ENCODE assay signal across 9 mouse cellular contexts in the genomic region with DNA sequence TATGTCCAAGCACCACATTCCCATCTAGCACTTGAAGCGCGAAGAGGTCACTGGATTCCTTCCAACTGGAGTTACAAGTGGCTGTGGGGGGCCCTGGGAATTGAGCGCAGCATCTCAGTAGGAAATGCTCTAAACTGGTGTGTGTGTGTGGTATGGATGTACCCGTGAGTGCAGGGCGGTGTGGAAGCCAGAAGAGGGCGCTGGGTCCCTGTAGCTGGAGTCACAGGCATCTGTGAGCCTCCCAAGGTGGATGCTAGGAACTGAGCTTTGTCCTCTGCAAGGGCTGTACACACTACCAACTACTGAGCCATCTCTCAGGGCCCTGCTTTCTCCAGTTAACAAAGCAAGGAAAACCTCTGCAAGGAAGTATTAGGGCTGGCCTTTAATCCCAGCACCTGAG. TPM values are rescaled to one million over a fixed set of nuclear protein-coding genes. Genes with fewer than 3 reads are reported as not detected.
DNase-seq lines count a peak whose midpoint lies in the region; ATAC-seq and TF ChIP-seq lines count a peak whose summit lies in the region.
"Had no signal": no experiment of that assay in that cellular context is flagged by ENCODE, and none has a peak within 500 bp of the region (broad histone marks: within the 10 kb centered on the region; RNA-seq: fewer than 3 reads in every experiment).

No protein-coding gene starts in this region.

- ATAC-seq in hindbrain, postnatal 0 days, result no peak
- no peak for ATAC-seq in hindbrain, embryonic 12.5 days (ENCODE audit: low FRiP score)
- ATAC-seq in frontal cortex, adult (ENCODE audit: low TSS enrichment), result no peak

- no peak overlapping the region for H3K9ac ChIP-seq in hindbrain, postnatal 0 days (replicated peaks; ENCODE audit: low read length)
- H3K9ac ChIP-seq in hindbrain, embryonic 12.5 days, result no peak overlapping the region
- H3K9ac ChIP-seq: lung, embryonic 15.5 days had no signal

- no peaks in the 10 kb centered on the region for H3K9me3 ChIP-seq in hindbrain, postnatal 0 days (ENCODE audit: low read length)
- no peaks in the 10 kb centered on the region for H3K9me3 ChIP-seq in hindbrain, embryonic 12.5 days (replicated peaks)
- H3K9me3 ChIP-seq in E14TG2a.4 (ENCODE audit: low read length), result no peaks in the 10 kb centered on the region
- H3K9me3 ChIP-seq: lung, embryonic 15.5 days had no signal

- H3K27me3 ChIP-seq in hindbrain, postnatal 0 days (ENCODE audit: insufficient read depth, low read length), result no peaks in the 10 kb centered on the region
- no peaks in the 10 kb centered on the region for H3K27me3 ChIP-seq in hindbrain, embryonic 12.5 days
- no peaks in the 10 kb centered on the region for H3K27me3 ChIP-seq in E14TG2a.4 (ENCODE audit: insufficient read depth, low read length)
- H3K27me3 ChIP-seq in small intestine, adult 2 months (ENCODE audit: control insufficient read depth, insufficient read depth, low read length), result no peaks in the 10 kb centered on the region
- H3K27me3 ChIP-seq: lung, embryonic 15.5 days had no signal

- TF ChIP-seq POLR2A in small intestine, adult 2 months (IDR thresholded peaks at IDR 0.05; ENCODE audit: low read depth, low read length), result no peak

- 81% methylated on average over 6 of the region's 6 CpGs for WGBS in hindbrain, postnatal 0 days
- WGBS in hindbrain, embryonic 12.5 days, result 92% methylated on average over 6 of the region's 6 CpGs
- WGBS in small intestine, adult 2 months, result 84% methylated on average over 6 of the region's 6 CpGs

- H3K4me1 ChIP-seq in hindbrain, postnatal 0 days (ENCODE audit: insufficient read depth, low read length), result peaks cover 4% of the 10 kb centered on the region; the same call in 1 of the 2 replicates
- H3K4me1 ChIP-seq in hindbrain, embryonic 12.5 days, result peaks cover 18% of the 10 kb centered on the region
- H3K4me1 ChIP-seq in E14TG2a.4 (replicated peaks; ENCODE audit: low read depth, low read length), result peaks cover 71% of the 10 kb centered on the region
- H3K4me1 ChIP-seq in small intestine, adult 2 months (ENCODE audit: control insufficient read depth, insufficient read depth, insufficient read length, low read length), result peaks cover 5% of the 10 kb centered on the region

- no peak overlapping the region for H3K4me2 ChIP-seq in hindbrain, postnatal 0 days (ENCODE audit: low read depth, low read length)
- no peak overlapping the region for H3K4me2 ChIP-seq in hindbrain, embryonic 12.5 days (replicated peaks)
- H3K4me2 ChIP-seq: lung, embryonic 15.5 days had no signal

- peak; percentile 9 for DNase-seq in hindbrain, postnatal 0 days (ENCODE audit: low spot score)
- peak; percentile 55 for DNase-seq in c-Kit-positive CD71-positive TER-119-negative erythroid progenitor cells, embryonic 14.5 days (ENCODE audit: low read depth)
- DNase-seq in adipocyte (ENCODE audit: low spot score), result no peak
- DNase-seq in heart, adult 8-10 months (ENCODE audit: low spot score), result no peak

- H3K4me3 ChIP-seq in hindbrain, postnatal 0 days (ENCODE audit: low read length), result no peak overlapping the region
- no peak overlapping the region for H3K4me3 ChIP-seq in hindbrain, embryonic 12.5 days
- H3K4me3 ChIP-seq in E14TG2a.4 (replicated peaks; ENCODE audit: low read length), result no peak overlapping the region; the same call in 1 of the 2 replicates
- no peak overlapping the region for H3K4me3 ChIP-seq in small intestine, adult 2 months (ENCODE audit: low read depth, low read length)
- H3K4me3 ChIP-seq: lung, embryonic 15.5 days had no signal

- TF ChIP-seq CTCF in hindbrain, postnatal 0 days (IDR thresholded peaks at IDR 0.05; ENCODE audit: low read depth), result peak; percentile 55
- peak; percentile 72 for TF ChIP-seq CTCF in E14TG2a.4 (conservative IDR thresholded peaks at IDR 0.05; ENCODE audit: low read length)
- TF ChIP-seq CTCF in small intestine, adult 2 months (IDR thresholded peaks at IDR 0.05; ENCODE audit: extremely low read depth, insufficient read length, insufficient replicate concordance, low read depth, low read length), result peak; percentile 52; the same call in 1 of the 2 replicates

- H3K27ac ChIP-seq in hindbrain, postnatal 0 days, result no peak overlapping the region
- no peak overlapping the region for H3K27ac ChIP-seq in hindbrain, embryonic 12.5 days
- no peak overlapping the region for H3K27ac ChIP-seq in small intestine, adult 2 months (ENCODE audit: insufficient read depth, low read depth, low read length)
- H3K27ac ChIP-seq: lung, embryonic 15.5 days had no signal

- no peaks in the 10 kb centered on the region for H3K36me3 ChIP-seq in hindbrain, postnatal 0 days (ENCODE audit: insufficient read depth, low read length)
- H3K36me3 ChIP-seq in hindbrain, embryonic 12.5 days, result peaks cover 25% of the 10 kb centered on the region; the same call in 1 of the 2 replicates
- peaks cover 57% of the 10 kb centered on the region for H3K36me3 ChIP-seq in E14TG2a.4 (ENCODE audit: insufficient read depth, low read length)
- H3K36me3 ChIP-seq in small intestine, adult 2 months (ENCODE audit: control insufficient read depth, insufficient read depth, low read length), result no peaks in the 10 kb centered on the region

RNA-seq across cellular contexts. Expression of gene Hdac1, which starts 2.5 kb away (rescaled TPM):
- total RNA-seq in hindbrain, postnatal 0 days (2014; rRNA removed), result 20.7 and 38.0 TPM in 2 replicates
- 56.6 and 62.1 TPM in 2 replicates for polyA plus RNA-seq in hindbrain, postnatal 0 days (2015; fragmentation: Nextera tagmentation; extraction: Ambion mirVana)
- 168 and 178 TPM in 2 replicates for polyA plus RNA-seq in hindbrain, embryonic 12.5 days (2016; fragmentation: Nextera tagmentation; extraction: Ambion mirVana)
- polyA plus RNA-seq in small intestine, adult 2 months (2012; rRNA removed), result 13.7 and 31.1 TPM in 2 replicates
- total RNA-seq in heart, adult 8-10 months (2022), result 10 to 100 TPM; 11.4 to 15.0 (median 12.8) TPM

RNA-seq across cellular contexts. Expression of gene Marcksl1, which starts 26.6 kb away (rescaled TPM):
- 1,438 and 1,538 TPM in 2 replicates for total RNA-seq in hindbrain, postnatal 0 days (2014; rRNA removed)
- 1,583 and 1,620 TPM in 2 replicates for polyA plus RNA-seq in hindbrain, postnatal 0 days (2015; fragmentation: Nextera tagmentation; extraction: Ambion mirVana)
- 1,978 and 2,031 TPM in 2 replicates for polyA plus RNA-seq in hindbrain, embryonic 12.5 days (2016; fragmentation: Nextera tagmentation; extraction: Ambion mirVana)
- polyA plus RNA-seq in small intestine, adult 2 months (2012; rRNA removed), result 7.7 and 37.3 TPM in 2 replicates
- 1 to 10 TPM; 2.3 to 3.3 (median 3.2) TPM for total RNA-seq in heart, adult 8-10 months (2022)

RNA-seq across cellular contexts. Expression of gene Lck, which starts 33.4 kb away (rescaled TPM):
- 10.1 and 12.5 TPM in 2 replicates for total RNA-seq in hindbrain, postnatal 0 days (2014; rRNA removed)
- polyA plus RNA-seq in hindbrain, postnatal 0 days (2015; fragmentation: Nextera tagmentation; extraction: Ambion mirVana), result 12.2 and 13.0 TPM in 2 replicates
- polyA plus RNA-seq in hindbrain, embryonic 12.5 days (2016; fragmentation: Nextera tagmentation; extraction: Ambion mirVana), result 6.4 and 7.1 TPM in 2 replicates
- polyA plus RNA-seq in small intestine, adult 2 months (2012; rRNA removed), result 8.3 and 15.0 TPM in 2 replicates
- total RNA-seq in heart, adult 8-10 months (2022), result 1 to 10 TPM in 1 of 4 experiments, under 1 TPM in 2, not detected in 1; 0.14 to 1.3 (median 0.53) TPM

RNA-seq across cellular contexts. Expression of gene Fam167b, which starts 38.3 kb away (rescaled TPM):
- not detected in 2 replicates for total RNA-seq in hindbrain, postnatal 0 days (2014; rRNA removed)
- polyA plus RNA-seq in hindbrain, postnatal 0 days (2015; fragmentation: Nextera tagmentation; extraction: Ambion mirVana), result 0.33 and 0.48 TPM in 2 replicates
- 1.7 and 2.5 TPM in 2 replicates for polyA plus RNA-seq in hindbrain, embryonic 12.5 days (2016; fragmentation: Nextera tagmentation; extraction: Ambion mirVana)
- polyA plus RNA-seq in small intestine, adult 2 months (2012; rRNA removed), result 0.65 and 1.3 TPM in 2 replicates
- under 1 TPM in 2 of 4 experiments, not detected in 2; 0.35 to 0.55 TPM for total RNA-seq in heart, adult 8-10 months (2022)

RNA-seq across cellular contexts. Expression of gene Fam229a, which starts 49.0 kb away (rescaled TPM):
- 3.9 TPM in 1 of 2 replicates, not detected in the other for total RNA-seq in hindbrain, postnatal 0 days (2014; rRNA removed)
- polyA plus RNA-seq in hindbrain, postnatal 0 days (2015; fragmentation: Nextera tagmentation; extraction: Ambion mirVana), result 3.0 and 3.1 TPM in 2 replicates
- 0.46 TPM in 1 of 2 replicates, not detected in the other for polyA plus RNA-seq in hindbrain, embryonic 12.5 days (2016; fragmentation: Nextera tagmentation; extraction: Ambion mirVana)
- polyA plus RNA-seq in small intestine, adult 2 months (2012; rRNA removed), result not detected in 2 replicates
- total RNA-seq in heart, adult 8-10 months (2022), result not detected
- polyA plus RNA-seq: lung, embryonic 15.5 days had no signal

Comparison
In these comparisons a context has a peak if more than half of its experiments do, and no peak if none do; other contexts are left out.
1. DNase-seq: peak in hindbrain, postnatal 0 days (single experiment) and c-Kit-positive CD71-positive TER-119-negative erythroid progenitor cells, embryonic 14.5 days (single experiment); none in adipocyte (single experiment) and heart, adult 8-10 months (single experiment).
2. RNA of gene Marcksl1, which starts 26.6 kb away (polyA plus RNA-seq): 1,978 to 2,031 TPM in hindbrain, embryonic 12.5 days and 1,583 to 1,620 TPM in hindbrain, postnatal 0 days; 7.7 to 37.3 TPM in small intestine, adult 2 months; every median in the first group is over 10 times any median in the second.
3. Peak in every context shown above with its lines, with median percentiles within 50 percentile points of each other: CTCF ChIP-seq.